Mouse (Mus musculus): Measurements from ENCODE around the gene Dtx4. TPM values are rescaled to one million over a fixed set of nuclear protein-coding genes. Genes with fewer than 3 reads are reported as not detected.

Gene Dtx4
- polyA plus RNA-seq, 1 experiment = 50.1 TPM

GRCm38 (mm10) chr19:12439581-12439980, 61.7 kb downstream of the Dtx4 start:
- TF ChIP-seq CTCF (IDR thresholded peaks at IDR 0.05; ENCODE audit: borderline replicate concordance, extremely low read depth, insufficient read depth, insufficient read length) (no peak), POLR2A (IDR thresholded peaks at IDR 0.05; ENCODE audit: borderline replicate concordance, extremely low read depth, insufficient read depth, insufficient read length, poor library complexity, severe bottlenecking) (no peak)

GRCm38 (mm10) chr19:12435750-12436524, 65.3 kb downstream of the Dtx4 start:
- no peak for TF ChIP-seq POLR2A (IDR thresholded peaks at IDR 0.05; ENCODE audit: borderline replicate concordance, extremely low read depth, insufficient read depth, insufficient read length, poor library complexity, severe bottlenecking)
- TF ChIP-seq CTCF (IDR thresholded peaks at IDR 0.05; ENCODE audit: borderline replicate concordance, extremely low read depth, insufficient read depth, insufficient read length) = no peak
- DNase-seq (ENCODE audit: low read depth) = no peak

More at GRCm38 (mm10) chr19:12439581-12439980, 61.7 kb downstream of the Dtx4 start:
- no peak for DNase-seq (ENCODE audit: low read depth)

- DNase-seq (ENCODE audit: low read depth) = no peak
- TF ChIP-seq CTCF (IDR thresholded peaks at IDR 0.05; ENCODE audit: borderline replicate concordance, extremely low read depth, insufficient read depth, insufficient read length) = no peak
- TF ChIP-seq POLR2A (IDR thresholded peaks at IDR 0.05; ENCODE audit: borderline replicate concordance, extremely low read depth, insufficient read depth, insufficient read length, poor library complexity, severe bottlenecking) = no peak
Observed at GRCm38 (mm10) chr19:12435011-12435416, 66.2 kb downstream of the Dtx4 start.

GRCm38 (mm10) chr19:12433033-12433432, 68.2 kb downstream of the Dtx4 start:
- peak; percentile 78 for DNase-seq (ENCODE audit: low read depth)
- TF ChIP-seq POLR2A (IDR thresholded peaks at IDR 0.05; ENCODE audit: borderline replicate concordance, extremely low read depth, insufficient read depth, insufficient read length, poor library complexity, severe bottlenecking) = no peak
- peak; percentile 52; the same call in 1 of the 2 replicates for TF ChIP-seq CTCF (IDR thresholded peaks at IDR 0.05; ENCODE audit: borderline replicate concordance, extremely low read depth, insufficient read depth, insufficient read length)

GRCm38 (mm10) chr19:12427605-12428004, 73.6 kb downstream of the Dtx4 start, which contains the start of gene Pfpl:
Gene Pfpl, plus strand, starts transcription at chr19:12427905.
- TF ChIP-seq POLR2A (IDR thresholded peaks at IDR 0.05; ENCODE audit: borderline replicate concordance, extremely low read depth, insufficient read depth, insufficient read length, poor library complexity, severe bottlenecking) = no peak
- TF ChIP-seq CTCF (IDR thresholded peaks at IDR 0.05; ENCODE audit: borderline replicate concordance, extremely low read depth, insufficient read depth, insufficient read length) = no peak
- DNase-seq (ENCODE audit: low read depth) = no peak

GRCm38 (mm10) chr19:12427101-12427500, 74.2 kb downstream of the Dtx4 start:
- DNase-seq (ENCODE audit: low read depth) = no peak
- TF ChIP-seq CTCF (IDR thresholded peaks at IDR 0.05; ENCODE audit: borderline replicate concordance, extremely low read depth, insufficient read depth, insufficient read length) (no peak), POLR2A (IDR thresholded peaks at IDR 0.05; ENCODE audit: borderline replicate concordance, extremely low read depth, insufficient read depth, insufficient read length, poor library complexity, severe bottlenecking) (no peak)

GRCm38 (mm10) chr19:12421680-12422079, 79.6 kb downstream of the Dtx4 start:
- DNase-seq (ENCODE audit: low read depth) = no peak
- TF ChIP-seq POLR2A (IDR thresholded peaks at IDR 0.05; ENCODE audit: borderline replicate concordance, extremely low read depth, insufficient read depth, insufficient read length, poor library complexity, severe bottlenecking) (no peak), CTCF (IDR thresholded peaks at IDR 0.05; ENCODE audit: borderline replicate concordance, extremely low read depth, insufficient read depth, insufficient read length) (no peak)

GRCm38 (mm10) chr19:12420555-12420954, 80.7 kb downstream of the Dtx4 start:
- TF ChIP-seq POLR2A (IDR thresholded peaks at IDR 0.05; ENCODE audit: borderline replicate concordance, extremely low read depth, insufficient read depth, insufficient read length, poor library complexity, severe bottlenecking) = no peak
- TF ChIP-seq CTCF (IDR thresholded peaks at IDR 0.05; ENCODE audit: borderline replicate concordance, extremely low read depth, insufficient read depth, insufficient read length) = no peak
- no peak for DNase-seq (ENCODE audit: low read depth)

- no peak for TF ChIP-seq CTCF (IDR thresholded peaks at IDR 0.05; ENCODE audit: borderline replicate concordance, extremely low read depth, insufficient read depth, insufficient read length)
- no peak for DNase-seq (ENCODE audit: low read depth)
Observed at GRCm38 (mm10) chr19:12418312-12418711, 82.9 kb downstream of the Dtx4 start.

GRCm38 (mm10) chr19:12417361-12417760, 83.9 kb downstream of the Dtx4 start, which contains the start of gene Olfr1441:
Gene Olfr1441, plus strand, starts transcription at chr19:12417433.
- no peak for DNase-seq (ENCODE audit: low read depth)
- TF ChIP-seq CTCF (IDR thresholded peaks at IDR 0.05; ENCODE audit: borderline replicate concordance, extremely low read depth, insufficient read depth, insufficient read length) (no peak), POLR2A (IDR thresholded peaks at IDR 0.05; ENCODE audit: borderline replicate concordance, extremely low read depth, insufficient read depth, insufficient read length, poor library complexity, severe bottlenecking) (no peak)

Other genes starting within 250 kb of the Dtx4 start
- gene Olfr235, start 240.4 kb downstream of the Dtx4 start, polyA plus RNA-seq (2012; rRNA removed) = not detected in 2 replicates
- gene Olfr1434, start 221.6 kb downstream of the Dtx4 start, polyA plus RNA-seq (2012; rRNA removed) = not detected in 2 replicates
- gene Olfr1436, start 202.3 kb downstream of the Dtx4 start, polyA plus RNA-seq (2012; rRNA removed) = not detected in 2 replicates
- not detected in 2 replicates for gene Olfr1437, start 176.4 kb downstream of the Dtx4 start, polyA plus RNA-seq (2012; rRNA removed)
- gene Olfr1438-ps1, start 165.5 kb downstream of the Dtx4 start, polyA plus RNA-seq (2012; rRNA removed) = not detected in 2 replicates
- not detected in 2 replicates for gene Olfr1440, start 114.2 kb downstream of the Dtx4 start, polyA plus RNA-seq (2012; rRNA removed)
- gene Olfr1441, start 84.0 kb downstream of the Dtx4 start, polyA plus RNA-seq (2012; rRNA removed) = not detected in 2 replicates
- not detected in 2 replicates for gene Pfpl, start 73.5 kb downstream of the Dtx4 start, polyA plus RNA-seq (2012; rRNA removed)
- 1.9 and 2.8 TPM in 2 replicates for gene Mpeg1, start 40.7 kb downstream of the Dtx4 start, polyA plus RNA-seq (2012; rRNA removed)
- gene Fam111a, start 44.3 kb upstream of the Dtx4 start, polyA plus RNA-seq (2012; rRNA removed) = 5.0 and 6.4 TPM in 2 replicates
- gene Gm4952, start 98.5 kb upstream of the Dtx4 start, polyA plus RNA-seq (2012; rRNA removed) = 0.06 and 0.07 TPM in 2 replicates
- not detected in 2 replicates for gene Glyat, start 131.9 kb upstream of the Dtx4 start, polyA plus RNA-seq (2012; rRNA removed)
- not detected in 2 replicates for gene Olfr1442, start 169.0 kb upstream of the Dtx4 start, polyA plus RNA-seq (2012; rRNA removed)
- not detected in 2 replicates for gene Olfr1443, start 176.7 kb upstream of the Dtx4 start, polyA plus RNA-seq (2012; rRNA removed)
- gene Keg1, start 194.3 kb upstream of the Dtx4 start, polyA plus RNA-seq (2012; rRNA removed) = not detected in 2 replicates